ENCODE assay signal across 9 mouse cellular contexts in the genomic region with DNA sequence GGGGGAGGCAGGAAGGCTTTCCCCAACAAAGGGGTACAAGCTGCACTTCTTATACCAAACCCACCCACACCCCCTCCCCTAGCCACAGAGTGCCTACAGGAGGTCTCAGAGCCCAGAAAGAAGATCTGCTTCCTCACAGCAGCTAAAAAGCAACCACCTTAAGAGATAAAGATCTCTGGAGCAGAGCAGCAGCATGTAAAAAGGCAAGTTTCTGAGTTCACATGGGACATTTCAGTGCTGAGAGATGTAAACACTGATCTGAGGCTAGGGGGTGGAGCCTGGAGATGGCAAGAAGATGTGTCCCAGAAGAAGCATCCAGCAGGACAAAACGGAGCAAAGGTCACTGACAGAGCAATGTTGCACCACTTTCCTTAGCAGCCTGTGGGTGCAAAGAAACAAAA. TPM values are rescaled to one million over a fixed set of nuclear protein-coding genes. Genes with fewer than 3 reads are reported as not detected.
DNase-seq lines count a peak whose midpoint lies in the region; ATAC-seq lines count a peak whose summit lies in the region.
"Had no signal": no experiment of that assay in that cellular context is flagged by ENCODE, and none has a peak within 500 bp of the region (broad histone marks: within the 10 kb centered on the region; RNA-seq: fewer than 3 reads in every experiment).

No protein-coding gene starts in this region.

- peaks cover 52% of the 10 kb centered on the region for H3K4me1 ChIP-seq in heart, embryonic 15.5 days (replicated peaks)
- peaks cover 94% of the 10 kb centered on the region for H3K4me1 ChIP-seq in midbrain, embryonic 15.5 days
- peaks cover 84% of the 10 kb centered on the region for H3K4me1 ChIP-seq in midbrain, embryonic 13.5 days (replicated peaks)
- H3K4me1 ChIP-seq in forebrain, embryonic 11.5 days (replicated peaks; ENCODE audit: control insufficient read depth, insufficient read depth, low read length) = peaks cover 5% of the 10 kb centered on the region; the same call in 1 of the 2 replicates
- H3K4me1 ChIP-seq: liver, embryonic 15.5 days had no signal

- no peak for DNase-seq in heart, postnatal 14 days
- peak; percentile 58 for DNase-seq in induced T-regulatory cell, adult 2 months (ENCODE audit: low read depth)
- peak; percentile 74 to 86 for DNase-seq in thymus, postnatal 36 days
- no peak for DNase-seq in forebrain, embryonic 11.5 days (ENCODE audit: low spot score)
- no peak for DNase-seq in urinary bladder, adult 2 months (ENCODE audit: low spot score)

- peaks cover 67% of the 10 kb centered on the region for H3K36me3 ChIP-seq in heart, embryonic 15.5 days
- H3K36me3 ChIP-seq in midbrain, embryonic 15.5 days (replicated peaks) = peaks cover 37% of the 10 kb centered on the region
- H3K36me3 ChIP-seq in midbrain, embryonic 13.5 days = peaks cover 87% of the 10 kb centered on the region
- H3K36me3 ChIP-seq in forebrain, embryonic 11.5 days (ENCODE audit: control insufficient read depth, insufficient read depth, low read length) = peaks cover 2% of the 10 kb centered on the region
- H3K36me3 ChIP-seq: liver, embryonic 15.5 days had no signal

- intact Hi-C loops in heart, postnatal 14 days (cut with DNase I) = loop anchor here (10.0 kb wide), 1 partner anchor 80 kb away; no protein-coding TSS in a partner anchor

- H3K4me3 ChIP-seq in heart, embryonic 15.5 days = no peak overlapping the region
- no peak overlapping the region for H3K4me3 ChIP-seq in midbrain, embryonic 15.5 days
- H3K4me3 ChIP-seq in midbrain, embryonic 13.5 days (replicated peaks) = no peak overlapping the region
- H3K4me3 ChIP-seq in forebrain, embryonic 11.5 days (ENCODE audit: low read depth, low read length) = no peak overlapping the region
- H3K4me3 ChIP-seq: liver, embryonic 15.5 days had no signal

- ATAC-seq in heart, embryonic 15.5 days (replicated peaks; ENCODE audit: insufficient number of reproducible peaks, insufficient read depth, low FRiP score, low read depth) = no peak
- no peak for ATAC-seq in midbrain, embryonic 15.5 days (replicated peaks)
- ATAC-seq in midbrain, embryonic 13.5 days = no peak
- ATAC-seq in forebrain, embryonic 11.5 days (replicated peaks; ENCODE audit: low FRiP score) = no peak

- WGBS in heart, embryonic 15.5 days = 30% methylated on average over 1 of the region's 1 CpGs
- 52% methylated on average over 1 of the region's 1 CpGs for WGBS in midbrain, embryonic 15.5 days
- WGBS in midbrain, embryonic 13.5 days = 63% methylated on average over 1 of the region's 1 CpGs
- 50% methylated on average over 1 of the region's 1 CpGs for WGBS in forebrain, embryonic 11.5 days

- no peak overlapping the region for H3K9ac ChIP-seq in heart, embryonic 15.5 days
- H3K9ac ChIP-seq in midbrain, embryonic 15.5 days = no peak overlapping the region
- H3K9ac ChIP-seq in midbrain, embryonic 13.5 days (replicated peaks) = no peak overlapping the region
- H3K9ac ChIP-seq in forebrain, embryonic 11.5 days (ENCODE audit: low read length) = no peak overlapping the region
- H3K9ac ChIP-seq: liver, embryonic 15.5 days had no signal

- H3K27me3 ChIP-seq in heart, embryonic 15.5 days = no peaks in the 10 kb centered on the region
- H3K27me3 ChIP-seq in midbrain, embryonic 15.5 days (replicated peaks) = no peaks in the 10 kb centered on the region
- H3K27me3 ChIP-seq in midbrain, embryonic 13.5 days = no peaks in the 10 kb centered on the region
- H3K27me3 ChIP-seq in forebrain, embryonic 11.5 days (ENCODE audit: control insufficient read depth, insufficient read depth, low read length) = no peaks in the 10 kb centered on the region
- H3K27me3 ChIP-seq: liver, embryonic 15.5 days had no signal

- 0 out of 2 replicates have a peak overlapping the region, but pooled peaks have one; percentile 0 for H3K27ac ChIP-seq in heart, embryonic 15.5 days
- peak overlapping the region; percentile 18; the same call in 1 of the 2 replicates for H3K27ac ChIP-seq in midbrain, embryonic 15.5 days
- no peak overlapping the region for H3K27ac ChIP-seq in midbrain, embryonic 13.5 days
- H3K27ac ChIP-seq in forebrain, embryonic 11.5 days (ENCODE audit: low read depth, low read length) = no peak overlapping the region
- H3K27ac ChIP-seq: liver, embryonic 15.5 days had no signal

- H3K9me3 ChIP-seq in heart, embryonic 15.5 days (replicated peaks) = no peaks in the 10 kb centered on the region
- H3K9me3 ChIP-seq in midbrain, embryonic 15.5 days = no peaks in the 10 kb centered on the region
- H3K9me3 ChIP-seq in midbrain, embryonic 13.5 days = no peaks in the 10 kb centered on the region
- H3K9me3 ChIP-seq in forebrain, embryonic 11.5 days (ENCODE audit: control insufficient read depth, low read length) = no peaks in the 10 kb centered on the region
- H3K9me3 ChIP-seq: liver, embryonic 15.5 days had no signal

- no peak overlapping the region for H3K4me2 ChIP-seq in heart, embryonic 15.5 days
- no peak overlapping the region for H3K4me2 ChIP-seq in midbrain, embryonic 15.5 days
- no peak overlapping the region for H3K4me2 ChIP-seq in midbrain, embryonic 13.5 days (replicated peaks)
- no peak overlapping the region for H3K4me2 ChIP-seq in forebrain, embryonic 11.5 days (ENCODE audit: low read depth, low read length, severe bottlenecking)
- H3K4me2 ChIP-seq: liver, embryonic 15.5 days had no signal

RNA-seq across cellular contexts. Expression of gene Trib2, which starts 11.8 kb away (rescaled TPM):
- polyA plus RNA-seq in heart, embryonic 15.5 days (2015; fragmentation: Nextera tagmentation; extraction: Ambion mirVana) = 44.9 and 48.3 TPM in 2 replicates
- 10 to 100 TPM; 44.2 to 47.2 TPM for total RNA-seq in heart, postnatal 14 days (2021)
- 131 and 148 TPM in 2 replicates for polyA plus RNA-seq in midbrain, embryonic 15.5 days (2015; fragmentation: Nextera tagmentation; extraction: Ambion mirVana)
- 120 and 121 TPM in 2 replicates for polyA plus RNA-seq in midbrain, embryonic 13.5 days (2015; fragmentation: Nextera tagmentation; extraction: Ambion mirVana)
- 57.4 and 59.5 TPM in 2 replicates for polyA plus RNA-seq in forebrain, embryonic 11.5 days (2014; fragmentation: Nextera tagmentation; extraction: Ambion mirVana)
- polyA plus RNA-seq in urinary bladder, adult 2 months (2012; rRNA removed) = 5.7 and 6.1 TPM in 2 replicates

Comparison
In these comparisons a context has a peak if more than half of its experiments do, and no peak if none do; other contexts are left out.
1. H3K27ac ChIP-seq: peak in heart, embryonic 15.5 days (single experiment) and midbrain, embryonic 15.5 days (single experiment); none in midbrain, embryonic 13.5 days (single experiment) and forebrain, embryonic 11.5 days (single experiment).
2. DNase-seq: peak in induced T-regulatory cell, adult 2 months (single experiment) and thymus, postnatal 36 days (2 of 2); none in heart, postnatal 14 days (0 of 2), forebrain, embryonic 11.5 days (single experiment) and urinary bladder, adult 2 months (single experiment).